ENCODE assay signal across 16 mouse cellular contexts in genomic region chr6:82127827-82128226, GRCm38 (mm10).
DNase-seq lines count a peak whose midpoint lies in the region; ATAC-seq and TF ChIP-seq lines count a peak whose summit lies in the region.
"Had no signal": no experiment of that assay in that cellular context is flagged by ENCODE, and none has a peak within 500 bp of the region (broad histone marks: within the 10 kb centered on the region; RNA-seq: fewer than 3 reads in every experiment).

No protein-coding gene starts in this region.

- no peak for TF ChIP-seq EP300 in lung, postnatal 0 days (IDR thresholded peaks at IDR 0.05)

- H3K4me1 ChIP-seq in heart, embryonic 10.5 days = peaks cover 10% of the 10 kb centered on the region; the same call in 1 of the 2 replicates
- H3K4me1 ChIP-seq in lung, postnatal 0 days (ENCODE audit: insufficient read depth, low read depth, low read length) = no peaks in the 10 kb centered on the region
- H3K4me1 ChIP-seq: forebrain, embryonic 10.5 days; limb, embryonic 12.5 days; midbrain, embryonic 13.5 days had no signal

- no peaks in the 10 kb centered on the region for H3K9me3 ChIP-seq in heart, embryonic 10.5 days
- H3K9me3 ChIP-seq in lung, postnatal 0 days (ENCODE audit: low read length) = no peaks in the 10 kb centered on the region
- H3K9me3 ChIP-seq: forebrain, embryonic 10.5 days; limb, embryonic 12.5 days; midbrain, embryonic 13.5 days had no signal

- no peaks in the 10 kb centered on the region for H3K36me3 ChIP-seq in heart, embryonic 10.5 days
- H3K36me3 ChIP-seq in lung, postnatal 0 days (ENCODE audit: insufficient read depth, low read length) = no peaks in the 10 kb centered on the region
- H3K36me3 ChIP-seq: forebrain, embryonic 10.5 days; limb, embryonic 12.5 days; midbrain, embryonic 13.5 days had no signal

- peak; percentile 77 for DNase-seq in heart, adult 11 months
- DNase-seq in heart, embryonic 10.5 days (ENCODE audit: low spot score) = no peak
- peak; percentile 81 for DNase-seq in 3T3-L1 (ENCODE audit: low read depth, low spot score)
- peak; percentile 75 for DNase-seq in fibroblast of lung, adult 2 months (ENCODE audit: low read depth)
- no peak for DNase-seq in lung, postnatal 0 days (ENCODE audit: low spot score)
- DNase-seq in ovary, postnatal 14 days (ENCODE audit: low spot score) = no peak
- DNase-seq in left cerebral cortex, adult 18-20 months (ENCODE audit: low spot score in 2 of 2) = no peak
- no peak for DNase-seq in cerebellum, adult 11 months
- DNase-seq: cerebellum, adult 18-20 months; embryo, embryonic 11 days; heart, postnatal 10 days; right cerebral cortex, postnatal 25 days had no signal

- H3K27me3 ChIP-seq in heart, embryonic 10.5 days (ENCODE audit: insufficient read depth, poor library complexity, severe bottlenecking) = no peaks in the 10 kb centered on the region
- no peaks in the 10 kb centered on the region for H3K27me3 ChIP-seq in lung, postnatal 0 days (replicated peaks; ENCODE audit: insufficient read depth, low read length)
- H3K27me3 ChIP-seq: limb, embryonic 12.5 days; midbrain, embryonic 13.5 days had no signal

- 59% methylated on average over 9 of the region's 9 CpGs for WGBS in heart, embryonic 10.5 days
- 38% methylated on average over 9 of the region's 9 CpGs for WGBS in lung, postnatal 0 days

- H3K4me3 ChIP-seq in heart, embryonic 10.5 days = no peak overlapping the region
- H3K4me3 ChIP-seq in lung, postnatal 0 days (ENCODE audit: low read depth, low read length) = no peak overlapping the region
- H3K4me3 ChIP-seq: forebrain, embryonic 10.5 days; limb, embryonic 12.5 days; midbrain, embryonic 13.5 days had no signal

- peak; percentile 50 for ATAC-seq in lung, postnatal 0 days
- ATAC-seq: hindbrain, embryonic 16.5 days; midbrain, embryonic 13.5 days had no signal

- no peak overlapping the region for H3K27ac ChIP-seq in heart, embryonic 10.5 days
- H3K27ac ChIP-seq in lung, postnatal 0 days (ENCODE audit: low read length) = no peak overlapping the region
- H3K27ac ChIP-seq: forebrain, embryonic 10.5 days; limb, embryonic 12.5 days; midbrain, embryonic 13.5 days had no signal

- TF ChIP-seq CTCF in lung, postnatal 0 days (IDR thresholded peaks at IDR 0.05) = no peak

- H3K4me2 ChIP-seq in lung, postnatal 0 days (replicated peaks; ENCODE audit: low read depth, low read length) = no peak overlapping the region
- H3K4me2 ChIP-seq: limb, embryonic 12.5 days; midbrain, embryonic 13.5 days had no signal

- no peak overlapping the region for H3K9ac ChIP-seq in lung, postnatal 0 days (replicated peaks; ENCODE audit: low read depth)
- H3K9ac ChIP-seq: limb, embryonic 12.5 days; midbrain, embryonic 13.5 days had no signal

Comparison
In these comparisons a context has a peak if more than half of its experiments do, and no peak if none do; other contexts are left out.
1. DNase-seq: peak in heart, adult 11 months (single experiment), 3T3-L1 (single experiment) and fibroblast of lung, adult 2 months (single experiment); none in heart, embryonic 10.5 days (single experiment), lung, postnatal 0 days (single experiment), ovary, postnatal 14 days (single experiment), left cerebral cortex, adult 18-20 months (0 of 2) and cerebellum, adult 11 months (single experiment).